Mouse (Mus musculus): ENCODE data around the gene Fli1. TPM values are rescaled to one million over a fixed set of nuclear protein-coding genes. Genes with fewer than 3 reads are reported as not detected.

Gene Fli1
- total and polyA plus RNA-seq, 2 experiments from 2014 or later = 19.0 to 29.5 TPM

DNA sequence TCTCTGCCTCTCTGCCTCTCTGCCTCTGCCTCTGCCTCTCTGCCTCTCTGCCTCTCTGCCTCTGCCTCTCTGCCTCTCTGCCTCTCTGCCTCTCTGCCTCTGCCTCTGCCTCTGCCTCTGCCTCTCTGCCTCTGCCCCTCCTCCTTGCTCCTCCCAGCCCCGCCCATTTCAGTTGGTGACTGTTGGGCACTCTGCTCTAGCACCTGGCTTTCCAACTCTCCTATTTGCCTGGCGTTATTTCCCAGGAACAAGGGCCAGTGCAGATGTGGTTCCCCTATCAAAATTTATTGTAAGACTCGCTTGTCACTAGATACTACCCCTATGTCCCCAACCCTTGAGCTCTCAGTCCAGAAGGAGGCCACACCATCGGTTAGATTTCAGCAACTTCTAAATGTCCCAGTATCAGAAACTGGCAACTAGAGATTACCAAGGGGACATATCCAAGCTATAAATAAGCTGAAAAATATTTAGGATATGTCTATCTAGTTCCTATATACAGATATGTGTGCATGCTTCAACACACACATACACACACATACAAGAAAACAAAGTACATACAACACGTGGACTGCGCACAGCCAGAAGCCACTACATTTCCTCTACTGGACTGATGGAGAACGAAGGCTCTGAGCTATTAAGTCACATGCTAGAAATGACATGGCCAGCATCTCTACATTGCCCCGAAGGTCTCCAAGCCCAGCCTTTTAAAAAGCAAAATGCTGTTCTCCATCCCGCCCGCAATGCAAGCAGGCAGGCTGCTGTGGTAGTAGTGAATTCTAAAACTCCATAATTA lies 26.6 kb downstream of the Fli1 start:
- H3K9ac ChIP-seq (replicated peaks; ENCODE audit: low read depth, low read length) = no peak overlapping the region
- peak overlapping the region; percentile 37; the same call in 1 of the 2 replicates for H3K4me2 ChIP-seq (ENCODE audit: low read depth, low read length)

DNA sequence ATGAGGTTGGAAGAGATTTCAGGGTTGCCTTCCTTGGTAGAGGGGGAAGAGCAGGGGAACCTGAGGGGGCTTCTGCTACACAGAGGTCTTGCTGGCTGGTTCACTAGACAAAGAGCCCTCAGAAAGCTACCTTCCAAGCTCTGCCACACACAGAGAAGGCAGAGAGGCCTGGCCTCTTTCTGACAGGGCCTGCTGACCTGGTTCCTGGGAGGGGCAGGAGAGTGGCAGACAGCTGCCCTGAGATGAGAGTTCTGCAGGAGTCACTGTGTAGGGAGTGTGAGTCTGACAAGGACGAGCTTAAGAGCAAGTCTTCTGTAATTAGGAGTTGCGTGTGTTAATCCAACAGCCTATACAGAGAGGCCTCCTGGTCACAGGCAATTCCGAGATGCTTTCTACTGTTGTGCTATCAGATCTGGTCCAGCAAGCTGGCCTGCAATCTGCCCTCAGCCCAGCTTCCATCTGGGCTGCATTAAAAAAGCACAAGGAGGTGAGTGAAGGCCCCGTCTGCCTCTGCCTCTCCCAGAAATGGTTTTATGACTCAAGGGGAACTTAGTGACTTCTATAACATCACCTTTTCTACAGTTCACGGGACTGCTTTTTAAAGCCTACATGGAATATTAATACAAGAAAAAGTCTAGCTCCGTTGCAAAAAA lies 28.1 kb downstream of the Fli1 start:
- Histone ChIP-seq H3K9ac (replicated peaks; ENCODE audit: low read depth, low read length) (no peak overlapping the region), H3K9me3 (replicated peaks; ENCODE audit: control insufficient read depth, low read length) (no peaks in the 10 kb centered on the region), H3K27ac (ENCODE audit: low read depth) (peak overlapping the region; percentile 59; the same call in 1 of the 2 replicates), H3K27me3 (ENCODE audit: control insufficient read depth, insufficient read depth, low read length) (no peaks in the 10 kb centered on the region), H3K4me1 (ENCODE audit: control insufficient read depth, insufficient read depth) (peaks cover 6% of the 10 kb centered on the region), H3K4me2 (ENCODE audit: low read depth, low read length) (no peak overlapping the region), H3K36me3 (replicated peaks; ENCODE audit: control insufficient read depth, insufficient read depth, low read length) (no peaks in the 10 kb centered on the region), H3K4me3 (ENCODE audit: low read depth, low read length) (no peak overlapping the region)
- 63% methylated on average over 6 of the region's 6 CpGs for WGBS
- TF ChIP-seq EP300 (IDR thresholded peaks at IDR 0.05; ENCODE audit: low read depth) = no peak
- no peak for TF ChIP-seq CTCF (IDR thresholded peaks at IDR 0.05; ENCODE audit: low read depth)
- DNase-seq (ENCODE audit: low spot score) = no peak
- no peak for ATAC-seq (ENCODE audit: insufficient read depth, low read depth)

More for the DNA sequence above, 26.6 kb downstream of the Fli1 start:
- DNase-seq (ENCODE audit: low spot score) = no peak
- H3K4me3 ChIP-seq (ENCODE audit: low read depth, low read length) = no peak overlapping the region
- no peak for TF ChIP-seq EP300 (IDR thresholded peaks at IDR 0.05; ENCODE audit: low read depth)
- no peak for TF ChIP-seq CTCF (IDR thresholded peaks at IDR 0.05; ENCODE audit: low read depth)
- H3K27ac ChIP-seq (ENCODE audit: low read depth) = peak overlapping the region; percentile 81
- no peaks in the 10 kb centered on the region for H3K36me3 ChIP-seq (replicated peaks; ENCODE audit: control insufficient read depth, insufficient read depth, low read length)
- no peak for ATAC-seq (ENCODE audit: insufficient read depth, low read depth)
- 60% methylated on average over 10 of the region's 10 CpGs for WGBS
- H3K27me3 ChIP-seq (ENCODE audit: control insufficient read depth, insufficient read depth, low read length) = no peaks in the 10 kb centered on the region
- H3K4me1 ChIP-seq (ENCODE audit: control insufficient read depth, insufficient read depth) = peaks cover 20% of the 10 kb centered on the region
- no peaks in the 10 kb centered on the region for H3K9me3 ChIP-seq (replicated peaks; ENCODE audit: control insufficient read depth, low read length)

DNA sequence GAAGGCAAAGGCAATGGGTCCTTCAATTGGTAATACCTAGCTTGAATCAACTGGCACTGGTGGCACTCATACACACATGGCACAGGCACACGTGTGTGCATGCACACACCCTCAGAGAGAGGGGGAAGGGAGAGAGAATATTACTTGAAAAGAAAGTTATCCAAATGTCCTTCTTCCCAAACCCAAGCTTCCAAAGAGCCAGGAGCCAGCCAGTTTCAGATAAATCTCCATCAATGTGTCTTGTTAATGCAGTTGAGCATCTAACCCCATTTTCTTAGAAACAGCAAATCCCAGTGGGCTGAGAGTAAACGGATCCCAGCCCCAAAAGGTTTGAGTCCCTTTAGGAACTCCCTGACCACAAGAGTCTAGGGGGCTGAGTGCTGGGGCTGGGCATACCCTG lies 29.2 kb downstream of the Fli1 start:
- Histone ChIP-seq H3K27ac (ENCODE audit: low read depth) (no peak overlapping the region; the same call in 1 of the 2 replicates), H3K9me3 (replicated peaks; ENCODE audit: control insufficient read depth, low read length) (no peaks in the 10 kb centered on the region), H3K4me1 (ENCODE audit: control insufficient read depth, insufficient read depth) (no peaks in the 10 kb centered on the region; the same call in 1 of the 2 replicates), H3K36me3 (replicated peaks; ENCODE audit: control insufficient read depth, insufficient read depth, low read length) (no peaks in the 10 kb centered on the region), H3K4me2 (ENCODE audit: low read depth, low read length) (no peak overlapping the region), H3K4me3 (ENCODE audit: low read depth, low read length) (no peak overlapping the region), H3K9ac (replicated peaks; ENCODE audit: low read depth, low read length) (no peak overlapping the region), H3K27me3 (ENCODE audit: control insufficient read depth, insufficient read depth, low read length) (no peaks in the 10 kb centered on the region)
- no peak for ATAC-seq (ENCODE audit: insufficient read depth, low read depth)
- no peak for TF ChIP-seq EP300 (IDR thresholded peaks at IDR 0.05; ENCODE audit: low read depth)
- no peak for DNase-seq (ENCODE audit: low spot score)
- WGBS = 61% methylated on average over 2 of the region's 2 CpGs

DNA sequence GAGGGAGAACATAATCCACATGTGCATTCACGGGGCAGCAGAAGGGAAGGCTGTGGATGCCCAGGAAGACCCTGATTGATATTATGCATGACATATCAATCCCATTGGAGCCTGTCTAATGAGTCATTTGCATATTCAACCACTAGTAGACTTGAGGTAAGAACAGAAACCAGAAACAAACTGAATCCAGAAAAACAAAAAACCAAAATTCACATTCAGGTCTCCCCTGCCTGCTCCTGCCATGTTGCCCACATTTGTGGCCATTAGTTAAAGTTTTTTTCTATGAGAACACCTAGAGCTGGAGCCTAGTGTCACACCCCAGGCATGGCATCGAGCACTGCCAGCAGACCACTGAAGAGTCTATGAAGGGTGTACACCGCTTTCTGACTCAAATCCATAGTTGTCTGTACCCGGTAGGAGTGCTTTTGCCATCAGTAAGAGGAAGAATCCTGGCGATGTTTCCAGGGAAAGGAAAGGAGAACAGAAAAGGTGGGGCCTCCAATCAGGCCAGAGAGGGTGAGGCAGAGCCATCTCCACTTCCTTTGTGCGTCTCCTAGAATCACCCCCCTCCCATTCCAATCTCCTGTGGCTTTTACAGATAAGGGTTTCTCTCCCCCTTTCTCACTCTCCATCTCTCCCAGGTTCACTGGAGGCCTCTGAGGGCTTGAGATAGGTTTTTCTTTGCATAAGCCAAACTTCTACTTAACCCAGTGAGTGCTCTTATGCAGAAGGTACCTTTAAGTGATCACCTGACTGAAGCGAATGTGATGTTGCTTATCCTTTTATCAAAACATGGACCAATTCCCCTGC lies 32.0 kb downstream of the Fli1 start:
- Histone ChIP-seq H3K9me3 (replicated peaks; ENCODE audit: control insufficient read depth, low read length) (no peaks in the 10 kb centered on the region), H3K27me3 (ENCODE audit: control insufficient read depth, insufficient read depth, low read length) (no peaks in the 10 kb centered on the region), H3K27ac (ENCODE audit: low read depth) (peak overlapping the region; percentile 5; the same call in 1 of the 2 replicates), H3K9ac (replicated peaks; ENCODE audit: low read depth, low read length) (no peak overlapping the region), H3K4me2 (ENCODE audit: low read depth, low read length) (no peak overlapping the region), H3K4me3 (ENCODE audit: low read depth, low read length) (no peak overlapping the region), H3K36me3 (replicated peaks; ENCODE audit: control insufficient read depth, insufficient read depth, low read length) (no peaks in the 10 kb centered on the region), H3K4me1 (ENCODE audit: control insufficient read depth, insufficient read depth) (no peaks in the 10 kb centered on the region; the same call in 1 of the 2 replicates)
- TF ChIP-seq EP300 (IDR thresholded peaks at IDR 0.05; ENCODE audit: low read depth) (no peak), CTCF (IDR thresholded peaks at IDR 0.05; ENCODE audit: low read depth) (no peak)
- 63% methylated on average over 7 of the region's 7 CpGs for WGBS
- ATAC-seq (ENCODE audit: insufficient read depth, low read depth) (no peak), DNase-seq (ENCODE audit: low spot score) (no peak)

DNA sequence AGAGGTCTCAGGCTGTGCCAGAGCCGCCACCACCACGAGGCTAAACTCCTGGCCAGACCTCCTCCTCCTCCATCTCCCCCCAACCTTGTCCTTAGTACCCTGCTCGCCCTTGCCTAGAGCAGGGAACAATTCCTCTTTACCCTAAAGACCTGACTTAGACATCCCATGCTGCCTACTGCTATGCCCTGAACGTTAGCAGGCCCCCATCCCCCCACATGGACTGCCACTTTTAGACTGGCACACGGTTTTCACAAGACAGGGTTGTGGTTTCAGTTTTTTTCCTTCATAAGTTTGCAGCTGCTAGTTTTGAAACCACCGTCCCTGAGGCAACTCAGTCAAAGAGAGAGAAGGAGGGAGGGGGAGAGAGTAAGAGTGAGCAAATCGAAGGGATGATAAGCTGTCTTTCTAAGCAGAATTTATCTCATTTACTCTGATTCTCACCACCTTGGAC lies 32.9 kb downstream of the Fli1 start:
- Histone ChIP-seq H3K36me3 (replicated peaks; ENCODE audit: control insufficient read depth, insufficient read depth, low read length) (no peaks in the 10 kb centered on the region), H3K4me1 (ENCODE audit: control insufficient read depth, insufficient read depth) (peaks cover 2% of the 10 kb centered on the region; the same call in 1 of the 2 replicates), H3K27me3 (ENCODE audit: control insufficient read depth, insufficient read depth, low read length) (no peaks in the 10 kb centered on the region), H3K4me3 (ENCODE audit: low read depth, low read length) (no peak overlapping the region), H3K9ac (replicated peaks; ENCODE audit: low read depth, low read length) (no peak overlapping the region), H3K27ac (ENCODE audit: low read depth) (peak overlapping the region; percentile 66), H3K9me3 (replicated peaks; ENCODE audit: control insufficient read depth, low read length) (no peaks in the 10 kb centered on the region), H3K4me2 (ENCODE audit: low read depth, low read length) (no peak overlapping the region)
- WGBS = 51% methylated on average over 7 of the region's 7 CpGs
- DNase-seq (ENCODE audit: low spot score) = no peak
- no peak for ATAC-seq (ENCODE audit: insufficient read depth, low read depth)
- TF ChIP-seq EP300 (IDR thresholded peaks at IDR 0.05; ENCODE audit: low read depth) (no peak), CTCF (IDR thresholded peaks at IDR 0.05; ENCODE audit: low read depth) (no peak)
